Mouse (Mus musculus): ENCODE results near the gene Igf2r. TPM values are rescaled to one million over a fixed set of nuclear protein-coding genes. Genes with fewer than 3 reads are reported as not detected.
A peak's percentile ranks its signal among the peaks of the same experiment; 100 is the strongest.

Igf2r gene
- polyA plus RNA-seq, 1 experiment = 24.8 TPM

- H3K36me3 ChIP-seq (ENCODE audit: control insufficient read depth, insufficient read depth, low read length) = no peaks in the 10 kb centered on the region
- TF ChIP-seq POLR2A (IDR thresholded peaks at IDR 0.05; ENCODE audit: low read depth, low read length) (no peak), CTCF (conservative IDR thresholded peaks at IDR 0.05; ENCODE audit: insufficient read depth, insufficient read length, low read depth, low read length) (no peak)
- H3K4me3 ChIP-seq (ENCODE audit: insufficient read depth, low read depth, low read length) = no peak overlapping the region
- no peaks in the 10 kb centered on the region for H3K4me1 ChIP-seq (ENCODE audit: control insufficient read depth, insufficient read depth, low read length)
- no peak overlapping the region for H3K27ac ChIP-seq (ENCODE audit: insufficient read depth, low read depth, low read length)
- no peak for DNase-seq
- WGBS = 54% methylated on average over 4 of the region's 4 CpGs
- no peaks in the 10 kb centered on the region for H3K27me3 ChIP-seq (replicated peaks; ENCODE audit: control insufficient read depth, insufficient read depth, low read length)
Measured at GRCm38 (mm10) chr17:12739516-12739915, 29.9 kb downstream of the Igf2r start.

- Histone ChIP-seq H3K27me3 (replicated peaks; ENCODE audit: control insufficient read depth, insufficient read depth, low read length) (no peaks in the 10 kb centered on the region), H3K4me3 (ENCODE audit: insufficient read depth, low read depth, low read length) (no peak overlapping the region), H3K36me3 (ENCODE audit: control insufficient read depth, insufficient read depth, low read length) (no peaks in the 10 kb centered on the region), H3K4me1 (ENCODE audit: control insufficient read depth, insufficient read depth, low read length) (no peaks in the 10 kb centered on the region), H3K27ac (ENCODE audit: insufficient read depth, low read depth, low read length) (no peak overlapping the region)
- no peak for TF ChIP-seq POLR2A (IDR thresholded peaks at IDR 0.05; ENCODE audit: low read depth, low read length)
- TF ChIP-seq CTCF (conservative IDR thresholded peaks at IDR 0.05; ENCODE audit: insufficient read depth, insufficient read length, low read depth, low read length) = no peak
- no peak for DNase-seq
- WGBS = 62% methylated on average over 1 of the region's 1 CpGs
Measured at GRCm38 (mm10) chr17:12737934-12738333, 31.5 kb downstream of the Igf2r start.

GRCm38 (mm10) chr17:12734205-12734857 is 35.1 kb downstream of the Igf2r start:
- Histone ChIP-seq H3K4me3 (ENCODE audit: insufficient read depth, low read depth, low read length) (peak overlapping the region; percentile 10; the same call in 1 of the 2 replicates), H3K27me3 (replicated peaks; ENCODE audit: control insufficient read depth, insufficient read depth, low read length) (no peaks in the 10 kb centered on the region), H3K27ac (ENCODE audit: insufficient read depth, low read depth, low read length) (peak overlapping the region; percentile 53; the same call in 1 of the 2 replicates), H3K4me1 (ENCODE audit: control insufficient read depth, insufficient read depth, low read length) (no peaks in the 10 kb centered on the region), H3K36me3 (ENCODE audit: control insufficient read depth, insufficient read depth, low read length) (no peaks in the 10 kb centered on the region)
- 41% methylated on average over 12 of the region's 12 CpGs for WGBS
- TF ChIP-seq POLR2A (IDR thresholded peaks at IDR 0.05; ENCODE audit: low read depth, low read length) = no peak
- TF ChIP-seq CTCF (conservative IDR thresholded peaks at IDR 0.05; ENCODE audit: insufficient read depth, insufficient read length, low read depth, low read length) = no peak
- DNase-seq = peak; percentile 52

GRCm38 (mm10) chr17:12733128-12733527 is 36.3 kb downstream of the Igf2r start:
- WGBS = 87% methylated on average over 6 of the region's 6 CpGs
- TF ChIP-seq CTCF (conservative IDR thresholded peaks at IDR 0.05; ENCODE audit: insufficient read depth, insufficient read length, low read depth, low read length) (no peak), POLR2A (IDR thresholded peaks at IDR 0.05; ENCODE audit: low read depth, low read length) (no peak)
- Histone ChIP-seq H3K4me1 (ENCODE audit: control insufficient read depth, insufficient read depth, low read length) (no peaks in the 10 kb centered on the region), H3K27me3 (replicated peaks; ENCODE audit: control insufficient read depth, insufficient read depth, low read length) (no peaks in the 10 kb centered on the region), H3K27ac (ENCODE audit: insufficient read depth, low read depth, low read length) (no peak overlapping the region), H3K4me3 (ENCODE audit: insufficient read depth, low read depth, low read length) (no peak overlapping the region), H3K36me3 (ENCODE audit: control insufficient read depth, insufficient read depth, low read length) (no peaks in the 10 kb centered on the region)
- no peak for DNase-seq

- Histone ChIP-seq H3K27me3 (replicated peaks; ENCODE audit: control insufficient read depth, insufficient read depth, low read length) (no peaks in the 10 kb centered on the region), H3K4me1 (ENCODE audit: control insufficient read depth, insufficient read depth, low read length) (peaks cover 12% of the 10 kb centered on the region), H3K36me3 (ENCODE audit: control insufficient read depth, insufficient read depth, low read length) (no peaks in the 10 kb centered on the region), H3K27ac (ENCODE audit: insufficient read depth, low read depth, low read length) (no peak overlapping the region), H3K4me3 (ENCODE audit: insufficient read depth, low read depth, low read length) (no peak overlapping the region)
- DNase-seq = no peak
- WGBS = 62% methylated on average over 1 of the region's 1 CpGs
- no peak for TF ChIP-seq CTCF (conservative IDR thresholded peaks at IDR 0.05; ENCODE audit: insufficient read depth, insufficient read length, low read depth, low read length)
Measured at GRCm38 (mm10) chr17:12728536-12728935, 40.9 kb downstream of the Igf2r start.

GRCm38 (mm10) chr17:12727748-12728147 is 41.7 kb downstream of the Igf2r start:
- DNase-seq = no peak
- Histone ChIP-seq H3K4me1 (ENCODE audit: control insufficient read depth, insufficient read depth, low read length) (peaks cover 12% of the 10 kb centered on the region), H3K27ac (ENCODE audit: insufficient read depth, low read depth, low read length) (no peak overlapping the region), H3K4me3 (ENCODE audit: insufficient read depth, low read depth, low read length) (no peak overlapping the region), H3K27me3 (replicated peaks; ENCODE audit: control insufficient read depth, insufficient read depth, low read length) (no peaks in the 10 kb centered on the region), H3K36me3 (ENCODE audit: control insufficient read depth, insufficient read depth, low read length) (no peaks in the 10 kb centered on the region)
- TF ChIP-seq CTCF (conservative IDR thresholded peaks at IDR 0.05; ENCODE audit: insufficient read depth, insufficient read length, low read depth, low read length) = no peak
- WGBS = 83% methylated on average over 3 of the region's 3 CpGs

GRCm38 (mm10) chr17:12725871-12726270 is 43.6 kb downstream of the Igf2r start:
- peak; percentile 81 for DNase-seq
- H3K4me3 ChIP-seq (ENCODE audit: insufficient read depth, low read depth, low read length) = no peak overlapping the region
- 24% methylated on average over 4 of the region's 4 CpGs for WGBS
- peaks cover 12% of the 10 kb centered on the region for H3K4me1 ChIP-seq (ENCODE audit: control insufficient read depth, insufficient read depth, low read length)
- H3K27ac ChIP-seq (ENCODE audit: insufficient read depth, low read depth, low read length) = no peak overlapping the region
- no peaks in the 10 kb centered on the region for H3K27me3 ChIP-seq (replicated peaks; ENCODE audit: control insufficient read depth, insufficient read depth, low read length)
- TF ChIP-seq POLR2A (IDR thresholded peaks at IDR 0.05; ENCODE audit: low read depth, low read length) (no peak), CTCF (conservative IDR thresholded peaks at IDR 0.05; ENCODE audit: insufficient read depth, insufficient read length, low read depth, low read length) (no peak)
- H3K36me3 ChIP-seq (ENCODE audit: control insufficient read depth, insufficient read depth, low read length) = no peaks in the 10 kb centered on the region
